Mouse (Mus musculus) stomach, embryonic 15.5 days (tissue): ENCODE measurements at regions not wholly inside any gene's neighbourhood (a gene's known extent, or its start where the extent isn't known, plus 50 kb on each side); places are given as distances from the start of the nearest gene placed in this dataset.

Experiments
- ATAC-seq: fragments of 200-750 bp; cut with Nextera tagmentation; 2 replicates; pipeline ENCODE4 v1.8.0; 2017; ENCODE audit warnings: low read depth, moderate number of reproducible peaks, moderate TSS enrichment; ENCODE audit not compliant: insufficient read depth, low FRiP score
- H3K27ac ChIP-seq: fragments of 300-500 bp; sonication (generic); 2 replicates; pipeline ENCODE4 v1.5.1; 2015; ENCODE audit warnings: mild to moderate bottlenecking, inconsistent platforms
- H3K27me3 ChIP-seq: fragments of 300-500 bp; sonication (generic); replicated peaks from 2 replicates; pipeline ENCODE4 v1.6.1; 2015; ENCODE audit warnings: inconsistent platforms
- H3K36me3 ChIP-seq: fragments of 300-500 bp; sonication (generic); 2 replicates; pipeline ENCODE4 v1.6.1; 2015; ENCODE audit warnings: inconsistent platforms
- H3K4me1 ChIP-seq: fragments of 300-500 bp; sonication (generic); 2 replicates; pipeline ENCODE4 v1.6.1; 2015; ENCODE audit warnings: inconsistent platforms
- H3K4me2 ChIP-seq: fragments of 300-500 bp; sonication (generic); 2 replicates; pipeline ENCODE4 v1.6.1; 2015; ENCODE audit warnings: mild to moderate bottlenecking, inconsistent platforms
- H3K4me3 ChIP-seq: fragments of 300-500 bp; sonication (generic); replicated peaks from 2 replicates; pipeline ENCODE4 v1.5.1; 2015; ENCODE audit warnings: inconsistent platforms
- H3K9ac ChIP-seq: fragments of 300-500 bp; sonication (generic); 2 replicates; pipeline ENCODE4 v1.6.1; 2015; ENCODE audit warnings: inconsistent platforms
- H3K9me3 ChIP-seq: fragments of 300-500 bp; sonication (generic); 2 replicates; pipeline ENCODE4 v1.6.1; 2016; ENCODE audit warnings: inconsistent platforms
- WGBS: fragments of 180-500 bp; shearing (Covaris S2); methylation state at CpG from one replicate; pipeline ENCODE4 v1.1.7; 2015; 5-methylcytosine and 5-hydroxymethylcytosine counted together

- WGBS, result 52% methylated on average over 5 of the region's 5 CpGs
- H3K4me1 ChIP-seq, result no peaks in the 10 kb centered on the region
Observed at GRCm38 (mm10) chr4:81899961-81900540, 457.4 kb upstream of the Mpdz start.

GRCm38 (mm10) chr4:81898661-81899060 is 456.0 kb upstream of the Mpdz start:
- no peaks in the 10 kb centered on the region for H3K9me3 ChIP-seq
- H3K4me1 ChIP-seq, result no peaks in the 10 kb centered on the region
- no peaks in the 10 kb centered on the region for H3K27me3 ChIP-seq
- WGBS, result 71% methylated on average over 2 of the region's 2 CpGs
- no peak for ATAC-seq
- no peak overlapping the region for H3K4me3 ChIP-seq
- no peak overlapping the region for H3K9ac ChIP-seq
- H3K27ac ChIP-seq, result no peak overlapping the region
- no peaks in the 10 kb centered on the region for H3K36me3 ChIP-seq
- no peak overlapping the region for H3K4me2 ChIP-seq

More at GRCm38 (mm10) chr4:81899961-81900540, 457.4 kb upstream of the Mpdz start:
- Histone ChIP-seq H3K9me3 (no peaks in the 10 kb centered on the region), H3K4me2 (no peak overlapping the region), H3K4me3 (no peak overlapping the region), H3K27ac (no peak overlapping the region), H3K36me3 (no peaks in the 10 kb centered on the region), H3K9ac (no peak overlapping the region), H3K27me3 (no peaks in the 10 kb centered on the region)
- ATAC-seq, result no peak

- no peak overlapping the region for H3K4me2 ChIP-seq
- H3K27me3 ChIP-seq, result no peaks in the 10 kb centered on the region
- no peak for ATAC-seq
- 74% methylated on average over 5 of the region's 5 CpGs for WGBS
- H3K4me1 ChIP-seq, result no peaks in the 10 kb centered on the region
- no peak overlapping the region for H3K4me3 ChIP-seq
- no peaks in the 10 kb centered on the region for H3K36me3 ChIP-seq
- H3K9ac ChIP-seq, result no peak overlapping the region
- H3K27ac ChIP-seq, result no peak overlapping the region
- H3K9me3 ChIP-seq, result no peaks in the 10 kb centered on the region
Observed at GRCm38 (mm10) chr4:81897451-81897850, 454.8 kb upstream of the Mpdz start.

GRCm38 (mm10) chr4:81868941-81869340 is 426.3 kb upstream of the Mpdz start:
- H3K4me3 ChIP-seq, result no peak overlapping the region
- ATAC-seq, result no peak
- WGBS, result 91% methylated on average over 2 of the region's 2 CpGs

GRCm38 (mm10) chr4:81841642-81842494 is 399.3 kb upstream of the Mpdz start:
- Histone ChIP-seq H3K9ac (no peak overlapping the region), H3K4me1 (no peaks in the 10 kb centered on the region), H3K27me3 (no peaks in the 10 kb centered on the region), H3K9me3 (no peaks in the 10 kb centered on the region), H3K27ac (no peak overlapping the region), H3K36me3 (no peaks in the 10 kb centered on the region), H3K4me3 (no peak overlapping the region), H3K4me2 (no peak overlapping the region)
- WGBS, result 50% methylated on average over 4 of the region's 4 CpGs
- no peak for ATAC-seq

More at GRCm38 (mm10) chr4:81868941-81869340, 426.3 kb upstream of the Mpdz start:
- no peaks in the 10 kb centered on the region for H3K9me3 ChIP-seq
- no peak overlapping the region for H3K9ac ChIP-seq
- H3K4me1 ChIP-seq, result no peaks in the 10 kb centered on the region
- H3K36me3 ChIP-seq, result no peaks in the 10 kb centered on the region
- no peak overlapping the region for H3K27ac ChIP-seq
- no peak overlapping the region for H3K4me2 ChIP-seq
- H3K27me3 ChIP-seq, result no peaks in the 10 kb centered on the region

GRCm38 (mm10) chr4:81829972-81830371 is 387.4 kb upstream of the Mpdz start:
- ATAC-seq, result no peak
- no peak overlapping the region for H3K4me2 ChIP-seq
- H3K36me3 ChIP-seq, result no peaks in the 10 kb centered on the region
- no peak overlapping the region for H3K27ac ChIP-seq
- 42% methylated on average over 3 of the region's 3 CpGs for WGBS
- H3K4me3 ChIP-seq, result no peak overlapping the region
- no peaks in the 10 kb centered on the region for H3K27me3 ChIP-seq
- no peaks in the 10 kb centered on the region for H3K4me1 ChIP-seq
- no peak overlapping the region for H3K9ac ChIP-seq
- H3K9me3 ChIP-seq, result no peaks in the 10 kb centered on the region

- Histone ChIP-seq H3K27me3 (no peaks in the 10 kb centered on the region), H3K9me3 (no peaks in the 10 kb centered on the region), H3K9ac (no peak overlapping the region), H3K4me3 (no peak overlapping the region), H3K4me2 (no peak overlapping the region), H3K4me1 (no peaks in the 10 kb centered on the region), H3K27ac (no peak overlapping the region), H3K36me3 (no peaks in the 10 kb centered on the region)
- ATAC-seq, result no peak
- WGBS, result 85% methylated on average over 4 of the region's 4 CpGs
Observed at GRCm38 (mm10) chr4:81827453-81827852, 384.8 kb upstream of the Mpdz start.

- H3K4me1 ChIP-seq, result no peaks in the 10 kb centered on the region
- H3K27me3 ChIP-seq, result no peaks in the 10 kb centered on the region
- H3K4me2 ChIP-seq, result no peak overlapping the region
- H3K9me3 ChIP-seq, result no peaks in the 10 kb centered on the region
- ATAC-seq, result no peak
- H3K4me3 ChIP-seq, result no peak overlapping the region
- no peak overlapping the region for H3K27ac ChIP-seq
- H3K9ac ChIP-seq, result no peak overlapping the region
- H3K36me3 ChIP-seq, result no peaks in the 10 kb centered on the region
Observed at GRCm38 (mm10) chr4:81825966-81826365, 383.4 kb upstream of the Mpdz start.

- Histone ChIP-seq H3K9ac (no peak overlapping the region), H3K27me3 (no peaks in the 10 kb centered on the region), H3K4me3 (no peak overlapping the region), H3K4me2 (no peak overlapping the region), H3K27ac (no peak overlapping the region), H3K36me3 (no peaks in the 10 kb centered on the region), H3K4me1 (no peaks in the 10 kb centered on the region), H3K9me3 (no peaks in the 10 kb centered on the region)
- no peak; the same call in 1 of the 2 replicates for ATAC-seq
- 45% methylated on average over 3 of the region's 3 CpGs for WGBS
Observed at GRCm38 (mm10) chr4:81823566-81823965, 381.0 kb upstream of the Mpdz start.

- Histone ChIP-seq H3K27ac (no peak overlapping the region), H3K9ac (no peak overlapping the region), H3K36me3 (no peaks in the 10 kb centered on the region), H3K9me3 (no peaks in the 10 kb centered on the region), H3K4me2 (no peak overlapping the region), H3K4me3 (no peak overlapping the region), H3K4me1 (no peaks in the 10 kb centered on the region), H3K27me3 (no peaks in the 10 kb centered on the region)
- ATAC-seq, result no peak
- WGBS, result 60% methylated on average over 2 of the region's 2 CpGs
Observed at GRCm38 (mm10) chr4:81789274-81789673, 346.7 kb upstream of the Mpdz start.

- Histone ChIP-seq H3K27ac (no peak overlapping the region), H3K27me3 (no peaks in the 10 kb centered on the region), H3K4me3 (no peak overlapping the region), H3K9me3 (no peaks in the 10 kb centered on the region), H3K4me1 (no peaks in the 10 kb centered on the region), H3K4me2 (no peak overlapping the region), H3K9ac (no peak overlapping the region), H3K36me3 (no peaks in the 10 kb centered on the region)
- WGBS, result 66% methylated on average over 8 of the region's 8 CpGs
- no peak for ATAC-seq
Observed at GRCm38 (mm10) chr4:81788636-81789035, 346.0 kb upstream of the Mpdz start.

GRCm38 (mm10) chr4:81781971-81782370 is 339.4 kb upstream of the Mpdz start:
- Histone ChIP-seq H3K27me3 (no peaks in the 10 kb centered on the region), H3K4me3 (no peak overlapping the region), H3K9me3 (no peaks in the 10 kb centered on the region), H3K27ac (no peak overlapping the region), H3K4me1 (no peaks in the 10 kb centered on the region), H3K9ac (no peak overlapping the region), H3K36me3 (no peaks in the 10 kb centered on the region), H3K4me2 (no peak overlapping the region)
- ATAC-seq, result no peak
- 70% methylated on average over 1 of the region's 1 CpGs for WGBS
